Mouse (Mus musculus) gastrocnemius, postnatal 10 days (tissue): ENCODE results near the gene Sh3bp1. TPM values are rescaled to one million over a fixed set of nuclear protein-coding genes. Genes with fewer than 3 reads are reported as not detected.
"Not testable (repeated sequence)": the region's sequence is repeated elsewhere in the genome, so short reads cannot be mapped to it uniquely, and the experiment has no call there.

Experiments
- DNase-seq: peaks from one replicate; pipeline ENCODE4 v3.0.0; 2021; ENCODE audit warnings: mixed read lengths
- total RNA-seq, 2 experiments: library from RNA; stranded (reverse); gene quantifications; 2 replicates each; pipeline ENCODE4 v1.2.3; 2021

The Sh3bp1 gene
- total RNA-seq, 2 experiments from 2014 or later, result 6.0 to 11.6 TPM

GRCm38 (mm10) chr15:78877810-78878390 lies 21.7 kb upstream of the Sh3bp1 start:
- no peak for DNase-seq

- not testable (repeated sequence) for DNase-seq
These were observed 20.6 kb upstream of the Sh3bp1 start for GRCm38 (mm10) chr15:78878792-78879516.

- DNase-seq, result no peak
These were observed 19.1 kb upstream of the Sh3bp1 start for GRCm38 (mm10) chr15:78880432-78880831.

- DNase-seq, result no peak
These were observed 17.7 kb upstream of the Sh3bp1 start for GRCm38 (mm10) chr15:78881828-78882227.

GRCm38 (mm10) chr15:78889401-78889853 lies 10.1 kb upstream of the Sh3bp1 start:
- no peak for DNase-seq

GRCm38 (mm10) chr15:78892440-78892839 lies 7.1 kb upstream of the Sh3bp1 start:
- DNase-seq, result no peak

GRCm38 (mm10) chr15:78894726-78895125 lies 4.8 kb upstream of the Sh3bp1 start:
- DNase-seq, result no peak

GRCm38 (mm10) chr15:78895741-78896140 lies 3.8 kb upstream of the Sh3bp1 start:
- no peak for DNase-seq

GRCm38 (mm10) chr15:78896149-78896548 lies 3.4 kb upstream of the Sh3bp1 start:
- DNase-seq, result no peak

GRCm38 (mm10) chr15:78897488-78897887 lies 2.1 kb upstream of the Sh3bp1 start:
- DNase-seq, result no peak

GRCm38 (mm10) chr15:78898507-78899001 lies 1.0 kb upstream of the Sh3bp1 start:
- no peak for DNase-seq

- no peak for DNase-seq
These were observed 194 bp upstream of the Sh3bp1 start, which contains the start of gene Gm49510 for GRCm38 (mm10) chr15:78899409-78899739. Gene Gm49510, plus strand, starts transcription at chr15:78899667.

- no peak for DNase-seq
These were observed 1.2 kb downstream of the Sh3bp1 start for GRCm38 (mm10) chr15:78900585-78901421.

- no peak for DNase-seq
These were observed 1.8 kb downstream of the Sh3bp1 start for GRCm38 (mm10) chr15:78901422-78901789.

- peak; percentile 87 for DNase-seq
These were observed 3.7 kb downstream of the Sh3bp1 start for GRCm38 (mm10) chr15:78903243-78903642.

GRCm38 (mm10) chr15:78908399-78908798 lies 8.8 kb downstream of the Sh3bp1 start:
- no peak for DNase-seq

GRCm38 (mm10) chr15:78908982-78909381 lies 9.4 kb downstream of the Sh3bp1 start:
- DNase-seq, result no peak

- no peak for DNase-seq
These were observed 12.5 kb downstream of the Sh3bp1 start for GRCm38 (mm10) chr15:78912040-78912439.

- DNase-seq, result peak; percentile 92
These were observed 14.1 kb downstream of the Sh3bp1 start, which contains the start of gene Pdxp for GRCm38 (mm10) chr15:78913632-78914090. Gene Pdxp, plus strand, starts transcription at chr15:78913919.

GRCm38 (mm10) chr15:78914091-78914822 lies 14.7 kb downstream of the Sh3bp1 start:
- peak; percentile 38 for DNase-seq

- DNase-seq, result no peak
These were observed 15.5 kb downstream of the Sh3bp1 start for GRCm38 (mm10) chr15:78914823-78915659.
